Mouse (Mus musculus) thymus, adult 2 months (tissue): ENCODE results near the gene Fbxo6.

Experiments
- CTCF ChIP-seq: fragments of 200-500 bp; IDR thresholded peaks from 2 replicates; pipeline ENCODE4 v1.5.1; 2012; ENCODE audit warnings: mild to moderate bottlenecking, control low read depth, low read length, moderate library complexity, borderline replicate concordance; ENCODE audit not compliant: control insufficient read depth, poor library complexity, insufficient read depth; ENCODE audit errors: extremely low read depth
- POLR2A ChIP-seq: fragments of 200-500 bp; IDR thresholded peaks from 2 replicates; pipeline ENCODE4 v1.6.1; 2012; ENCODE audit warnings: mild to moderate bottlenecking, low read length, control low read depth, moderate library complexity; ENCODE audit not compliant: control insufficient read depth, poor library complexity, insufficient read depth; ENCODE audit errors: extremely low read depth

DNA sequence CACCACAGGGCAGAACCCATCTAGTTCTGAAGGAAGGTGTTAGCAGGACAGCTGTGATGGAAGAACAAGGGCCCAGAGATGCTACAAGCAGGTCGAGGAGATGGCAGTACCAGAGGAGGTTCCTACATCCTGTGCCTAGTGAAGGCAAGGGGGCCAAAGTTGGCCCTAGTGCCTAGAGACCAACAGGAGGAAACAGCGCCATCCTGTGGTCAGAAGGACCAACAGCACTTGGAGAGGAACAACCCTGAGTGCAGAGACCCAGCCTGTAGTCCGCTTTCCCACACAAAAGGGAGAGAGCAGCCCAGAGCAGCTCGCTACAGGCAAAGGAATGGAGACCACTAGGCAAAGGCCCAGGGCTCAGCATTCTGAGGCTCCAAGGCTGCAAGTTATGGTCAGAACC, 33.9 kb upstream of the Fbxo6 start:
- TF ChIP-seq POLR2A (no peak), CTCF (no peak)
